Mouse (Mus musculus) embryonic fibroblast, embryonic 13.5 days (primary cell): Measurements from ENCODE around the gene Slc20a1.

Experiments used
- CTCF ChIP-seq: IDR thresholded peaks from 2 replicates; pipeline ENCODE4 v1.5.1; 2011; ENCODE audit warnings: mild to moderate bottlenecking, control low read depth, low read length, moderate library complexity, borderline replicate concordance; ENCODE audit not compliant: insufficient read depth
- POLR2A ChIP-seq: IDR thresholded peaks from 2 replicates; pipeline ENCODE4 v1.6.1; 2011; ENCODE audit warnings: low read depth, mild to moderate bottlenecking, control low read depth, low read length, moderate library complexity

- TF ChIP-seq CTCF = no peak
- TF ChIP-seq POLR2A = no peak
Observed at GRCm38 (mm10) chr2:129246436-129246835, 47.9 kb downstream of the Slc20a1 start.
